Mouse (Mus musculus) stomach, embryonic 16.5 days (tissue): ENCODE data around the gene Pafah1b2. TPM values are rescaled to one million over a fixed set of nuclear protein-coding genes. Genes with fewer than 3 reads are reported as not detected.

Experiments used
- microRNA-seq: library from miRNA; unstranded; fragments of <30 nt; microRNA quantifications from one replicate; pipeline ENCODE4, GENCODE M21; 2016
- polyA plus RNA-seq: library from polyadenylated mRNA; unstranded; fragments of >200 nt; fragmentation: Nextera tagmentation; extraction: Ambion mirVana; gene quantifications from 2 replicates; pipeline ENCODE4 v1.2.1, GENCODE M21; 2015

Pafah1b2 gene
- polyA plus RNA-seq, 1 experiment from 2014 or later, result 152 TPM

Small RNA genes lying within 50 kb of the gene (microRNA-seq; reads per million reads assigned to microRNA genes)
- not detected for gene Mir7087

Other genes starting within 250 kb of the Pafah1b2 start
- 19.6 and 21.1 TPM in 2 replicates for gene Cep164, start 184.0 kb downstream of the Pafah1b2 start, polyA plus RNA-seq
- gene Bace1, start 174.1 kb downstream of the Pafah1b2 start, polyA plus RNA-seq, result 23.2 and 24.1 TPM in 2 replicates
- gene Pcsk7, start 106.2 kb downstream of the Pafah1b2 start, polyA plus RNA-seq, result 25.3 and 26.9 TPM in 2 replicates
- gene Rnf214, start 105.8 kb downstream of the Pafah1b2 start, polyA plus RNA-seq, result 34.5 and 39.8 TPM in 2 replicates
- gene Tagln, start 76.6 kb downstream of the Pafah1b2 start, polyA plus RNA-seq, result 572 and 707 TPM in 2 replicates
- 40.9 and 41.7 TPM in 2 replicates for gene Sidt2, start 57.4 kb downstream of the Pafah1b2 start, polyA plus RNA-seq
- 5.1 and 5.7 TPM in 2 replicates for gene Sik3, start 130 bp upstream of the Pafah1b2 start, polyA plus RNA-seq
- 510 and 643 TPM in 2 replicates for gene Apoa1, start 215.9 kb upstream of the Pafah1b2 start, polyA plus RNA-seq
- 64.3 and 64.4 TPM in 2 replicates for gene Apoc3, start 222.9 kb upstream of the Pafah1b2 start, polyA plus RNA-seq
- 196 and 228 TPM in 2 replicates for gene Apoa4, start 228.0 kb upstream of the Pafah1b2 start, polyA plus RNA-seq